Mouse (Mus musculus) brain, embryonic 14.5 days (tissue): Measurements from ENCODE around the gene Nup210l.

ENCODE experiments used
- CTCF ChIP-seq: fragments of 200-500 bp; IDR thresholded peaks from 2 replicates; pipeline ENCODE4 v1.5.1; 2012; ENCODE audit warnings: inconsistent platforms, mild to moderate bottlenecking, moderate library complexity, borderline replicate concordance; ENCODE audit not compliant: insufficient read depth, insufficient read length; ENCODE audit errors: extremely low read depth
- POLR2A ChIP-seq: fragments of 200-500 bp; IDR thresholded peaks from 2 replicates; pipeline ENCODE4 v1.6.1; 2012; ENCODE audit warnings: mild to moderate bottlenecking, inconsistent platforms, borderline replicate concordance; ENCODE audit not compliant: poor library complexity, insufficient read depth, insufficient read length, severe bottlenecking; ENCODE audit errors: extremely low read depth

GRCm38 (mm10) chr3:90208662-90209061 is 104.7 kb downstream of the Nup210l start:
- TF ChIP-seq CTCF, result no peak
- no peak for TF ChIP-seq POLR2A
